Mouse (Mus musculus): ENCODE data around the gene Lrrc34. TPM values are rescaled to one million over a fixed set of nuclear protein-coding genes. Genes with fewer than 3 reads are reported as not detected.

The Lrrc34 gene
- total RNA-seq, 4 experiments from 2014 or later, result 0.38 TPM; not detected in 3

- peak in 1 of 2 experiments; percentile 50 for DNase-seq (ENCODE audit: low spot score in 2 of 2)
Measured at GRCm38 (mm10) chr3:30600717-30601116, 47.0 kb downstream of the Lrrc34 start.

GRCm38 (mm10) chr3:30599711-30600545, 47.7 kb downstream of the Lrrc34 start, which contains the start of gene Actrt3:
TSS of gene Actrt3 (minus strand) at chr3:30599939.
- DNase-seq (ENCODE audit: low spot score in 2 of 2), result peak in 1 of 2 experiments; percentile 43

GRCm38 (mm10) chr3:30597271-30597670, 50.4 kb downstream of the Lrrc34 start:
- DNase-seq (ENCODE audit: low spot score in 2 of 2), result no peak

GRCm38 (mm10) chr3:30595111-30595832, 52.4 kb downstream of the Lrrc34 start:
- DNase-seq (ENCODE audit: low spot score in 2 of 2), result no peak

GRCm38 (mm10) chr3:30593719-30594485, 53.8 kb downstream of the Lrrc34 start:
- no peak for DNase-seq (ENCODE audit: low spot score in 2 of 2)

GRCm38 (mm10) chr3:30592418-30592853, 55.2 kb downstream of the Lrrc34 start:
- no peak for DNase-seq (ENCODE audit: low spot score in 2 of 2)

- DNase-seq (ENCODE audit: low spot score in 2 of 2), result no peak
Measured at GRCm38 (mm10) chr3:30588865-30589264, 58.8 kb downstream of the Lrrc34 start.

Other genes with a start within 250 kb of the Lrrc34 start
- gene Mecom, start 99.9 kb downstream of the Lrrc34 start, total RNA-seq (2022), result 1 to 10 TPM; 2.2 to 5.5 (median 4.5) TPM
- gene Actrt3, start 47.9 kb downstream of the Lrrc34 start, total RNA-seq (2022), result 1 to 10 TPM in 3 of 4 experiments, under 1 TPM in 1; 0.86 to 1.5 (median 1.1) TPM
- 10 to 100 TPM; 12.5 to 23.4 (median 19.9) TPM for gene Mynn, start 45.8 kb downstream of the Lrrc34 start, total RNA-seq (2022)
- gene Lrriq4, start 3.4 kb downstream of the Lrrc34 start, total RNA-seq (2022), result not detected
- under 1 TPM in 1 of 4 experiments, not detected in 3; 0.31 TPM for gene Lrrc31, start 52.0 kb upstream of the Lrrc34 start, total RNA-seq (2022)
- not detected for gene Samd7, start 98.4 kb upstream of the Lrrc34 start, total RNA-seq (2022)
- 100 to 1,000 TPM in 1 of 4 experiments, 10 to 100 TPM in 3; 90.6 to 104 (median 95.9) TPM for gene Sec62, start 145.0 kb upstream of the Lrrc34 start, total RNA-seq (2022)
- 1 to 10 TPM in 3 of 4 experiments, under 1 TPM in 1; 0.43 to 3.3 (median 2.2) TPM for gene Gpr160, start 208.1 kb upstream of the Lrrc34 start, total RNA-seq (2022)